In the genomic region with DNA sequence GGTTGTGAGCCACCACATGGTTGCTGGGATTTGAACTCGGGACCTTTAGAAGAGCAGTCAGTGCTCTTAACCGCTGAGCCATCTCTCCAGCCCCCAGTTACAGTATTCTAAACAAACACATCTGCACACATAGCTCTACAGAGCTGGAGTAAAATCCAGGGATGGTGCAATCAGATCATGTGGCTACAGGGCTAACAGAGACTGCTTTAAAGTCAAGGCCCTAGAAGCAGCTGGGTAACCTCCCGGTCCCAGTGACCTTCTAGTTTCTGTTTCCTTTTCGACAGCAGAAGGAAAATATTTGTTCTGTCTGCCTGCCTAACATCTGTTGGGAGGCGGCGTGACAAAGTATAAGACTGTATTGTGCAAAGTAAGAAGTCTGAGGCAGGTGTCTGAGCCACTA, we compare ENCODE assay signal across 13 mouse cellular contexts. TPM values are rescaled to one million over a fixed set of nuclear protein-coding genes. Genes with fewer than 3 reads are reported as not detected.
DNase-seq lines count a peak whose midpoint lies in the region; ATAC-seq and TF ChIP-seq lines count a peak whose summit lies in the region.
"Had no signal": no experiment of that assay in that cellular context is flagged by ENCODE, and none has a peak within 500 bp of the region (broad histone marks: within the 10 kb centered on the region; RNA-seq: fewer than 3 reads in every experiment).

No protein-coding gene starts in this region.

- H3K4me1 ChIP-seq in heart, embryonic 12.5 days (replicated peaks), result peaks cover 16% of the 10 kb centered on the region
- H3K4me1 ChIP-seq in intestine, embryonic 16.5 days (ENCODE audit: control insufficient read depth, insufficient read depth, low read length), result peaks cover 13% of the 10 kb centered on the region; the same call in 1 of the 2 replicates
- no peaks in the 10 kb centered on the region for H3K4me1 ChIP-seq in midbrain, embryonic 13.5 days (replicated peaks)
- peaks cover 11% of the 10 kb centered on the region; the same call in 1 of the 2 replicates for H3K4me1 ChIP-seq in cerebellum, adult 2 months (ENCODE audit: control insufficient read depth, insufficient read depth, low read length)
- H3K4me1 ChIP-seq: forebrain, embryonic 13.5 days; limb, embryonic 10.5 days; stomach, embryonic 15.5 days had no signal

- no peaks in the 10 kb centered on the region for H3K27me3 ChIP-seq in heart, embryonic 12.5 days (replicated peaks)
- H3K27me3 ChIP-seq in intestine, embryonic 16.5 days (replicated peaks; ENCODE audit: control insufficient read depth, insufficient read depth, low read length), result no peaks in the 10 kb centered on the region
- no peaks in the 10 kb centered on the region for H3K27me3 ChIP-seq in midbrain, embryonic 13.5 days
- no peaks in the 10 kb centered on the region for H3K27me3 ChIP-seq in cerebellum, adult 2 months (ENCODE audit: control insufficient read depth, insufficient read depth, low read length)
- H3K27me3 ChIP-seq: forebrain, embryonic 13.5 days; stomach, embryonic 15.5 days had no signal

- no peak overlapping the region for H3K27ac ChIP-seq in heart, embryonic 12.5 days (ENCODE audit: poor library complexity, severe bottlenecking)
- H3K27ac ChIP-seq in intestine, embryonic 16.5 days (ENCODE audit: low read length), result 0 out of 2 replicates have a peak overlapping the region, but pooled peaks have one; percentile 1
- no peak overlapping the region for H3K27ac ChIP-seq in midbrain, embryonic 13.5 days
- H3K27ac ChIP-seq in cerebellum, adult 2 months (ENCODE audit: insufficient read depth, low read length), result no peak overlapping the region
- H3K27ac ChIP-seq: forebrain, embryonic 13.5 days; limb, embryonic 10.5 days; stomach, embryonic 15.5 days had no signal

- 78% methylated on average over 6 of the region's 6 CpGs for WGBS in heart, embryonic 12.5 days
- WGBS in intestine, embryonic 16.5 days, result 64% methylated on average over 6 of the region's 6 CpGs
- 89% methylated on average over 6 of the region's 6 CpGs for WGBS in midbrain, embryonic 13.5 days
- 89% methylated on average over 6 of the region's 6 CpGs for WGBS in cerebellum, adult 2 months

- no peak overlapping the region for H3K4me3 ChIP-seq in heart, embryonic 12.5 days
- no peak overlapping the region for H3K4me3 ChIP-seq in intestine, embryonic 16.5 days (ENCODE audit: low read length)
- H3K4me3 ChIP-seq in midbrain, embryonic 13.5 days (replicated peaks), result no peak overlapping the region
- H3K4me3 ChIP-seq in cerebellum, adult 2 months (replicated peaks; ENCODE audit: insufficient read depth, low read depth, low read length), result no peak overlapping the region
- H3K4me3 ChIP-seq: forebrain, embryonic 13.5 days; limb, embryonic 10.5 days; stomach, embryonic 15.5 days had no signal

- TF ChIP-seq CTCF in cerebellum, adult 2 months (IDR thresholded peaks at IDR 0.05; ENCODE audit: borderline replicate concordance, insufficient read depth, low read depth, low read length), result no peak

- H3K4me2 ChIP-seq in heart, embryonic 12.5 days, result no peak overlapping the region
- no peak overlapping the region for H3K4me2 ChIP-seq in intestine, embryonic 16.5 days (ENCODE audit: low read depth, low read length)
- H3K4me2 ChIP-seq in midbrain, embryonic 13.5 days (replicated peaks), result no peak overlapping the region
- H3K4me2 ChIP-seq: forebrain, embryonic 13.5 days; midbrain, embryonic 11.5 days; stomach, embryonic 15.5 days had no signal

- no peak for ATAC-seq in heart, embryonic 12.5 days (ENCODE audit: insufficient number of reproducible peaks, low FRiP score)
- ATAC-seq in intestine, embryonic 16.5 days, result peak; percentile 64
- no peak for ATAC-seq in midbrain, embryonic 13.5 days
- ATAC-seq: forebrain, embryonic 13.5 days had no signal

- peak; percentile 63 to 76 for DNase-seq in heart, adult 18-20 months
- peak; percentile 21 for DNase-seq in testis, postnatal 14 days (ENCODE audit: low spot score)
- DNase-seq in testis, postnatal 10 days (ENCODE audit: low spot score), result no peak
- no peak for DNase-seq in urinary bladder, postnatal 4 days (ENCODE audit: low spot score in 2 of 2)
- no peak for DNase-seq in cerebellum, adult 2 months
- DNase-seq: cerebellum, postnatal 36 days had no signal

- H3K9me3 ChIP-seq in heart, embryonic 12.5 days (replicated peaks), result no peaks in the 10 kb centered on the region
- H3K9me3 ChIP-seq in intestine, embryonic 16.5 days (ENCODE audit: control insufficient read depth, low read length), result no peaks in the 10 kb centered on the region
- H3K9me3 ChIP-seq in midbrain, embryonic 13.5 days, result no peaks in the 10 kb centered on the region
- H3K9me3 ChIP-seq: forebrain, embryonic 13.5 days; limb, embryonic 10.5 days; stomach, embryonic 15.5 days had no signal

- no peak for TF ChIP-seq POLR2A in cerebellum, adult 2 months (IDR thresholded peaks at IDR 0.05; ENCODE audit: borderline replicate concordance, insufficient read depth, low read length)

- peaks cover 19% of the 10 kb centered on the region for H3K36me3 ChIP-seq in heart, embryonic 12.5 days
- no peaks in the 10 kb centered on the region for H3K36me3 ChIP-seq in intestine, embryonic 16.5 days (ENCODE audit: control insufficient read depth, insufficient read depth, low read length)
- no peaks in the 10 kb centered on the region for H3K36me3 ChIP-seq in midbrain, embryonic 13.5 days
- H3K36me3 ChIP-seq: limb, embryonic 10.5 days; stomach, embryonic 15.5 days had no signal

- H3K9ac ChIP-seq in heart, embryonic 12.5 days, result no peak overlapping the region
- H3K9ac ChIP-seq in intestine, embryonic 16.5 days (ENCODE audit: low read depth, low read length), result no peak overlapping the region
- H3K9ac ChIP-seq in midbrain, embryonic 13.5 days (replicated peaks), result no peak overlapping the region
- H3K9ac ChIP-seq: forebrain, embryonic 13.5 days; stomach, embryonic 15.5 days had no signal

RNA-seq across cellular contexts. Expression of a gene that starts 16.5 kb away (rescaled TPM):
- total RNA-seq in heart, adult 18-20 months (2021), result 10 to 100 TPM; 16.2 to 18.9 TPM
- 9.3 and 10.1 TPM in 2 replicates for polyA plus RNA-seq in heart, embryonic 12.5 days (2016; fragmentation: Nextera tagmentation; extraction: Ambion mirVana)
- polyA plus RNA-seq in intestine, embryonic 16.5 days (2015; fragmentation: Nextera tagmentation; extraction: Ambion mirVana), result 15.5 and 16.5 TPM in 2 replicates
- 0.92 and 1.3 TPM in 2 replicates for polyA plus RNA-seq in midbrain, embryonic 13.5 days (2015; fragmentation: Nextera tagmentation; extraction: Ambion mirVana)
- 5.0 TPM in 2 replicates for polyA plus RNA-seq in cerebellum, adult 2 months (2012; rRNA removed)

RNA-seq across cellular contexts. Expression of a gene that starts 38.9 kb away (rescaled TPM):
- 1 to 10 TPM; 1.1 to 1.3 TPM for total RNA-seq in heart, adult 18-20 months (2021)
- 15.6 and 16.5 TPM in 2 replicates for polyA plus RNA-seq in heart, embryonic 12.5 days (2016; fragmentation: Nextera tagmentation; extraction: Ambion mirVana)
- 4.8 and 5.4 TPM in 2 replicates for polyA plus RNA-seq in intestine, embryonic 16.5 days (2015; fragmentation: Nextera tagmentation; extraction: Ambion mirVana)
- 10.6 and 11.0 TPM in 2 replicates for polyA plus RNA-seq in midbrain, embryonic 13.5 days (2015; fragmentation: Nextera tagmentation; extraction: Ambion mirVana)
- polyA plus RNA-seq in cerebellum, adult 2 months (2012; rRNA removed), result 2.9 and 3.1 TPM in 2 replicates

RNA-seq across cellular contexts. Expression of a gene that starts 43.3 kb away (rescaled TPM):
- 1 to 10 TPM; 1.7 to 2.4 TPM for total RNA-seq in heart, adult 18-20 months (2021)
- 3.4 and 3.5 TPM in 2 replicates for polyA plus RNA-seq in heart, embryonic 12.5 days (2016; fragmentation: Nextera tagmentation; extraction: Ambion mirVana)
- 2.5 and 3.2 TPM in 2 replicates for polyA plus RNA-seq in intestine, embryonic 16.5 days (2015; fragmentation: Nextera tagmentation; extraction: Ambion mirVana)
- 9.9 and 10.1 TPM in 2 replicates for polyA plus RNA-seq in midbrain, embryonic 13.5 days (2015; fragmentation: Nextera tagmentation; extraction: Ambion mirVana)
- 2.4 and 2.9 TPM in 2 replicates for polyA plus RNA-seq in cerebellum, adult 2 months (2012; rRNA removed)

Comparison
In these comparisons a context has a peak if more than half of its experiments do, and no peak if none do; other contexts are left out.
1. DNase-seq: peak in heart, adult 18-20 months (2 of 2) and testis, postnatal 14 days (single experiment); none in testis, postnatal 10 days (single experiment), urinary bladder, postnatal 4 days (0 of 2) and cerebellum, adult 2 months (0 of 2).